Mouse (Mus musculus): Measurements from ENCODE around the gene Samd4b. TPM values are rescaled to one million over a fixed set of nuclear protein-coding genes. Genes with fewer than 3 reads are reported as not detected.

Gene Samd4b
- polyA plus RNA-seq, 1 experiment = 118 TPM

- no peak for TF ChIP-seq GATA1 (IDR thresholded peaks at IDR 0.05; ENCODE audit: low read length)
Measured at GRCm38 (mm10) chr7:28392429-28393271, 205.3 kb downstream of the Samd4b start, which contains the start of the genes Med29 and Paf1. Gene Med29, minus strand, starts transcription at chr7:28392708. Gene Paf1, plus strand, starts transcription at chr7:28392951.

- TF ChIP-seq GATA1 (IDR thresholded peaks at IDR 0.05; ENCODE audit: low read length) = no peak
Measured at GRCm38 (mm10) chr7:28390331-28390730, 207.6 kb downstream of the Samd4b start.

GRCm38 (mm10) chr7:28386462-28386861 is 211.5 kb downstream of the Samd4b start:
- TF ChIP-seq GATA1 (IDR thresholded peaks at IDR 0.05; ENCODE audit: low read length) = no peak

GRCm38 (mm10) chr7:28386007-28386406 is 211.9 kb downstream of the Samd4b start:
- no peak for TF ChIP-seq GATA1 (IDR thresholded peaks at IDR 0.05; ENCODE audit: low read length)

- no peak for TF ChIP-seq GATA1 (IDR thresholded peaks at IDR 0.05; ENCODE audit: low read length)
Measured at GRCm38 (mm10) chr7:28385196-28385595, 212.7 kb downstream of the Samd4b start.

GRCm38 (mm10) chr7:28384162-28384561 is 213.8 kb downstream of the Samd4b start:
- TF ChIP-seq GATA1 (IDR thresholded peaks at IDR 0.05; ENCODE audit: low read length) = no peak

- no peak for TF ChIP-seq GATA1 (IDR thresholded peaks at IDR 0.05; ENCODE audit: low read length)
Measured at GRCm38 (mm10) chr7:28383606-28384005, 214.3 kb downstream of the Samd4b start.

GRCm38 (mm10) chr7:28382981-28383396 is 215.0 kb downstream of the Samd4b start:
- TF ChIP-seq GATA1 (IDR thresholded peaks at IDR 0.05; ENCODE audit: low read length) = peak; percentile 100

GRCm38 (mm10) chr7:28382347-28382951 is 215.5 kb downstream of the Samd4b start:
- TF ChIP-seq GATA1 (IDR thresholded peaks at IDR 0.05; ENCODE audit: low read length) = no peak

- no peak for TF ChIP-seq GATA1 (IDR thresholded peaks at IDR 0.05; ENCODE audit: low read length)
Measured at GRCm38 (mm10) chr7:28381938-28382337, 216.0 kb downstream of the Samd4b start.

- TF ChIP-seq GATA1 (IDR thresholded peaks at IDR 0.05; ENCODE audit: low read length) = no peak
Measured at GRCm38 (mm10) chr7:28381017-28381790, 216.7 kb downstream of the Samd4b start.

- no peak for TF ChIP-seq GATA1 (IDR thresholded peaks at IDR 0.05; ENCODE audit: low read length)
Measured at GRCm38 (mm10) chr7:28380237-28381016, 217.5 kb downstream of the Samd4b start, which contains the start of gene Zfp36. Gene Zfp36, minus strand, starts transcription at chr7:28380253.

GRCm38 (mm10) chr7:28378769-28379651 is 218.9 kb downstream of the Samd4b start:
- TF ChIP-seq GATA1 (IDR thresholded peaks at IDR 0.05; ENCODE audit: low read length) = no peak

GRCm38 (mm10) chr7:28378066-28378690 is 219.8 kb downstream of the Samd4b start:
- no peak for TF ChIP-seq GATA1 (IDR thresholded peaks at IDR 0.05; ENCODE audit: low read length)

All from G1E-ER4 (cell line).